Mouse (Mus musculus): ENCODE measurements around the gene Sncg. TPM values are rescaled to one million over a fixed set of nuclear protein-coding genes. Genes with fewer than 3 reads are reported as not detected.

The Sncg gene
- 10 to 100 TPM in 1 of 2 experiments, 1 to 10 TPM in 1; 1.6 to 16.1 TPM for polyA plus RNA-seq (2012; fragmentation: generic; extraction: Trizol)

DNA sequence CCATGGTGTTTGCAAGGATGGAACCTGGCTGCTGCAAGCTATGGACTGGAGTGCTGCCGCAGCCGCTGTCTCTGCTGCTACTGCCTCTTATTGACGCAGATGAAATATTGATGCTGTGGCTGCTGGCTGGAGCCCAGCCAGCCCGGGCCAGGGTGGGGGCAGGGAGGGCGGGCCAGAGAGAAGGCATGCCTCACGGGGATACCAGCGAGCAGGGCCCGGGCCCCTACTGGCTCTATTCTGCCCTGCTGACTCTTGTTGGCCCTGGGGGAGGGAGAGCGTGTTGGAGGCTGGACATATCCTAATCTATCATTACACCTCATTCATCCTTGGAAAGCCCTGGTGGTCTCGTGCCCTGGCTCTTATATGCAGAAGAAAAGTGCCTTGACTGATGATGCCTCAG is at the start of gene Sncg:
Sncg (minus strand) TSS at position 213 of the 400 bp plus-strand sequence.

GRCm38 (mm10) chr14:34375415-34375904 is 871 bp upstream of the Sncg start, which contains the start of gene Mmrn2:
Gene Mmrn2, plus strand, starts transcription at chr14:34375465.

GRCm38 (mm10) chr14:34355301-34355700 is 19.3 kb downstream of the Sncg start, which contains the start of gene Fam25c:
Gene Fam25c, minus strand, starts transcription at chr14:34355433.

Other genes starting within 250 kb of the Sncg start
- under 1 TPM; 0.05 to 0.40 TPM for gene Npy4r, start 222.3 kb downstream of the Sncg start, polyA plus RNA-seq (2012; fragmentation: generic; extraction: Trizol)
- gene Gprin2, start 173.1 kb downstream of the Sncg start, polyA plus RNA-seq (2012; fragmentation: generic; extraction: Trizol) = under 1 TPM; under 0.01 to 0.01 TPM
- gene Syt15, start 155.2 kb downstream of the Sncg start, polyA plus RNA-seq (2012; fragmentation: generic; extraction: Trizol) = under 1 TPM in 1 of 2 experiments, not detected in 1; 0.05 TPM
- gene Shld2, start 64.3 kb downstream of the Sncg start, polyA plus RNA-seq (2012; fragmentation: generic; extraction: Trizol) = 1 to 10 TPM in 1 of 2 experiments, under 1 TPM in 1; 0.15 to 2.4 TPM
- gene Glud1, start 64.1 kb downstream of the Sncg start, polyA plus RNA-seq (2012; fragmentation: generic; extraction: Trizol) = 100 to 1,000 TPM in 1 of 2 experiments, 10 to 100 TPM in 1; 17.1 to 160 TPM
- gene Fam25c, start 19.4 kb downstream of the Sncg start, polyA plus RNA-seq (2012; fragmentation: generic; extraction: Trizol) = 1 to 10 TPM in 1 of 2 experiments, not detected in 1; 1.2 TPM
- gene Mmrn2, start 676 bp upstream of the Sncg start, polyA plus RNA-seq (2012; fragmentation: generic; extraction: Trizol) = under 1 TPM; 0.05 to 0.81 TPM
- gene Bmpr1a, start 128.6 kb upstream of the Sncg start, polyA plus RNA-seq (2012; fragmentation: generic; extraction: Trizol) = 1 to 10 TPM in 1 of 2 experiments, under 1 TPM in 1; 0.44 to 6.5 TPM
- not detected for gene 9230112D13Rik, start 148.0 kb upstream of the Sncg start, polyA plus RNA-seq (2012; fragmentation: generic; extraction: Trizol)
- gene Ldb3, start 213.9 kb upstream of the Sncg start, polyA plus RNA-seq (2012; fragmentation: generic; extraction: Trizol) = 1 to 10 TPM; 1.1 to 7.4 TPM
- gene Opn4, start 225.4 kb upstream of the Sncg start, polyA plus RNA-seq (2012; fragmentation: generic; extraction: Trizol) = not detected

Data from C3H10T1/2 (cell line).